Mouse (Mus musculus) heart, embryonic 12.5 days (tissue): ENCODE results near the gene Dyrk4. TPM values are rescaled to one million over a fixed set of nuclear protein-coding genes. Genes with fewer than 3 reads are reported as not detected.

ENCODE experiments used
- ATAC-seq: fragments of 200-750 bp; cut with Nextera tagmentation; 2 replicates; pipeline ENCODE4 v1.8.0; 2017; ENCODE audit warnings: moderate TSS enrichment, moderate library complexity; ENCODE audit not compliant: insufficient number of reproducible peaks, low FRiP score
- H3K27ac ChIP-seq: fragments of 300-500 bp; sonication (generic); 2 replicates; pipeline ENCODE4 v1.5.1; 2016; ENCODE audit warnings: mild to moderate bottlenecking, moderate library complexity; ENCODE audit not compliant: poor library complexity, severe bottlenecking
- H3K27me3 ChIP-seq: fragments of 300-500 bp; sonication (generic); replicated peaks from 2 replicates; pipeline ENCODE4 v1.6.1; 2016; ENCODE audit warnings: mild to moderate bottlenecking, moderate library complexity
- H3K36me3 ChIP-seq: fragments of 300-500 bp; sonication (generic); 2 replicates; pipeline ENCODE4 v1.6.1; 2016; ENCODE audit warnings: mild to moderate bottlenecking, moderate library complexity
- H3K4me1 ChIP-seq: fragments of 300-500 bp; sonication (generic); replicated peaks from 2 replicates; pipeline ENCODE4 v1.6.1; 2016; ENCODE audit warnings: mild to moderate bottlenecking
- H3K4me2 ChIP-seq: fragments of 300-500 bp; sonication (generic); 2 replicates; pipeline ENCODE4 v1.6.1; 2016; ENCODE audit warnings: mild to moderate bottlenecking, moderate library complexity
- H3K4me3 ChIP-seq: fragments of 300-500 bp; sonication (generic); 2 replicates; pipeline ENCODE4 v1.5.1; 2016; ENCODE audit warnings: mild to moderate bottlenecking
- H3K9ac ChIP-seq: fragments of 300-500 bp; sonication (generic); 2 replicates; pipeline ENCODE4 v1.6.1; 2016; ENCODE audit warnings: mild to moderate bottlenecking, moderate library complexity
- H3K9me3 ChIP-seq: fragments of 300-500 bp; sonication (generic); replicated peaks from 2 replicates; pipeline ENCODE4 v1.6.1; 2016; ENCODE audit warnings: mild to moderate bottlenecking, moderate library complexity
- WGBS: fragments of 180-500 bp; shearing (Covaris S2); methylation state at CpG from one replicate; pipeline ENCODE4 v1.1.7; 2016; 5-methylcytosine and 5-hydroxymethylcytosine counted together
- polyA plus RNA-seq: library from polyadenylated mRNA; unstranded; fragments of >200 nt; fragmentation: Nextera tagmentation; extraction: Ambion mirVana; gene quantifications from 2 replicates; pipeline ENCODE4 v1.2.1, GENCODE M21; 2016

The Dyrk4 gene
- polyA plus RNA-seq = 0.17 TPM in 1 of 2 replicates, not detected in the other

DNA sequence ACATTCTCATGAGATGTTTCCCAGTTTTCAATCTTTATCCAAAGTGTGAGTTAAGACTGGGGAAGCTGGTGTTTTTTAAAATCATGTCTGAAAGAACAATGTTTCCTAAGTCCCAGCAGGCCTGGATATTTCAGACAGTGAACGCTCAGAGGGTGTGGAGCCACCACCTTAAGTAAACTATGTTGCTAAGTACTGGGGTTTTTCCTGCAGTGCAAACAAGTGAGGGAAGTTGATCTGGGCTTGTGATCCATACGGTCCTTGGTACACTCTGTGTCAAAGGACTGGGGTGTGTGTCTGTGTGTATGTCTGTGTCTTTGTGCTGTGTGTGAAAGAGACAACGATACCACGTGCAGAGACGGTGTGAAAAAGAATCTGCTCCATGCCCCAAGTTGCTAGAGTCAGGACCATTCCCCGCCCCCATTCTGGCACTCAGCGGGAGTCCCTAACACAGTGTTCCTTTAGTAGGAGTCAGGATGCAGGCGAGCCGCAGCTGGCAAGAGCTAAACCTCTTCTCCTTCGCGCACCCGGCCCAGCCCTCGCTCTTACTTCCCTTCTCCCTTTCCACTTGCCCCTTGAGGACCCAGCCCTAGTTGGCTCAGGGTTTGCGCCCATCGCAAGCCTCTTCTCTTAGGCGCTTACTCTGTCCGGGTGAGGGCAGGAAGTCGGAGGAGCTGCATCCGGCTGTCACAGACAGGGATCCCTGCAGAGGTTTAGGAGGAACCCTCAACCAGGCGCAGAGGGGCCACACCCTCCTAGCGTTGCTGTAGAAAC is at the start of gene Dyrk4:
Dyrk4 (minus strand) TSS at position 729 of the 771 bp plus-strand sequence.
- H3K9me3 ChIP-seq = no peaks in the 10 kb centered on the region
- H3K27me3 ChIP-seq = no peaks in the 10 kb centered on the region; the same call in 1 of the 2 replicates
- H3K4me2 ChIP-seq = peak within 1 kb of the TSS; percentile 62
- peak; percentile 36; the same call in 1 of the 2 replicates for ATAC-seq
- 0 out of 2 replicates have a peak within 1 kb of the TSS, but pooled peaks have one; percentile 44 for H3K9ac ChIP-seq
- H3K36me3 ChIP-seq = peaks cover 39% of the 10 kb centered on the region
- peaks cover 4% of the 10 kb centered on the region; the same call in 1 of the 2 replicates for H3K4me1 ChIP-seq
- H3K27ac ChIP-seq = no peak within 1 kb of the TSS
- H3K4me3 ChIP-seq = peak within 1 kb of the TSS; percentile 38
- WGBS = 7% methylated on average over 21 of the region's 21 CpGs

DNA sequence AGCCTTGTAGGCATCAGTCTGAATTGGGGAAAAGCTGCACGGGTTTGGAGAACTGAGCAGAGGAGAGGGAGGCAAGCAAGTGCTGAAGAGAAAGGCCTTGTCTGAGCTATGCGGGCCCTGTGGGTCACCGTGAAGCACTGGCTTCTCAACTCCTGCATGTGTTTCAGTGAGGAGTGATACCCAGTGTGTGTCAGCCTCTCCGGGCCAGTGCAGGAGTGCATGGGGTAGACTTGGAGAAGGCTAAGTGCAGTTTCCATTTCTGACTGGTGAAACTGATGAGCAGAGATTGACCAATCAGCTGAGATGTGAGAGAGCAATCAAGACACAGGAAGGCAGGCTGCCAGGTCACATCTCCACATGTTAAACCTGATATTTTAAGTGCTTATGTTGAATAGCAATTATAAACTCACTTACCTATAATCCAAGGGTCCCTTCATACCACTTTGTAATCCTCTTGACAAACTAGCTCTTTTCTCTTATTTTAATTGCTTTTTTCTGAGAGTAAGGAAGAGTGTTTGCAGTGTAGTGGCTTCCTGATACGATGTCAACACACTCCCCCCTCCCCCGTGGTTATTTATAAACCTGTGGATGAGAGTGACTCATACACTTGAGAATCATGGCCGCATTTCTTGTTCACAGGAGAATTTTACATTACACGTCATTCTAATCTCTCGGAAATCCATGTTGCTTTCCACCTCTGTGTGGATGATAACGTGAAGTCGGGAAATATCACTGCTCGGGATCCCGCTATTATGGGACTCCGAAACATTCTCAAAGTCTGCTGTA is 44.8 kb upstream of the Dyrk4 start:
- Histone ChIP-seq H3K27ac (peak overlapping the region; percentile 76), H3K36me3 (peaks cover 10% of the 10 kb centered on the region), H3K4me3 (no peak overlapping the region), H3K4me1 (peaks cover 37% of the 10 kb centered on the region), H3K27me3 (no peaks in the 10 kb centered on the region), H3K4me2 (peak overlapping the region; percentile 24; the same call in 1 of the 2 replicates), H3K9me3 (no peaks in the 10 kb centered on the region), H3K9ac (0 out of 2 replicates have a peak overlapping the region, but pooled peaks have one; percentile 1)
- no peak for ATAC-seq
- 47% methylated on average over 14 of the region's 14 CpGs for WGBS

DNA sequence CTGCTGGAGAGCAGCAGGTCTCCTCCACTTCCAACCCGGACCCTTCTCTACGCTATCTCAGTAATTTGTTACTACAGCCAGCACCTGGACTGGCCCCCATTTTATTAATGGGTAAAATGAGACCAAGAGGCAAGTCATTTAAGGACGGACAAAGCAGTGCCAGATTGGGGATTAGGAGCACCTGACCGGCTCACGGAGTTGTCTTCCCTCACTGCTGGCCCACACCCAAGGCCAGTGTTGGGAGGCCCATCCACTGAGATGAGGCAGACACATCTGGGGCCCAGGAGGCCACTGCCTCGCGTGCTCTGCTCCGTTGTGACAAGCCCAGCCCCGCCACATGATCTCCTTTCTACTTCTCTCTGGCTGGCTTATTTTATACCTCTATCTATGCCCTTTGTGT is 41.8 kb upstream of the Dyrk4 start:
- Histone ChIP-seq H3K9ac (no peak overlapping the region), H3K4me3 (no peak overlapping the region), H3K4me2 (no peak overlapping the region), H3K27me3 (no peaks in the 10 kb centered on the region), H3K4me1 (peaks cover 26% of the 10 kb centered on the region), H3K9me3 (no peaks in the 10 kb centered on the region), H3K27ac (no peak overlapping the region), H3K36me3 (peaks cover 14% of the 10 kb centered on the region)
- 79% methylated on average over 9 of the region's 9 CpGs for WGBS
- ATAC-seq = no peak

DNA sequence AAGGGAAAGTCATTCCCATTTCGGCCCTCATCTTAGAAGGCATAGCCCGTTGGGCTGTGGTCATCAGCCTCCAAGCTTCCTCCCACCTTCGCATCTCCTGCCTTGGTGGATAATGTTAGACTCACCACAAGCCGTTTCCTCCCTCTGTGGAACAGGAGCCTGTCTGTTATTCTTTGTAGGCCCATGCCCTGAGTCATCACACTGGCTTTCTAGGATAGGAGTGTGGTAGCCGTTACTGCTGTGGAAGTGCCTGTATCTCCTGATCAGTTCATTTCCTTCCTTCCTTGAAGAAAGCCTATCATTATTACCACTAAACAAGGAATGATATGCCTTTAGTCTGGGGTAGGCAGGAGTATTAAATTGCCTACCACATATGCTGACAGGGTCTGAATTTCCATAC is 41.1 kb upstream of the Dyrk4 start:
- WGBS = 64% methylated on average over 5 of the region's 5 CpGs
- no peak overlapping the region for H3K9ac ChIP-seq
- ATAC-seq = no peak

DNA sequence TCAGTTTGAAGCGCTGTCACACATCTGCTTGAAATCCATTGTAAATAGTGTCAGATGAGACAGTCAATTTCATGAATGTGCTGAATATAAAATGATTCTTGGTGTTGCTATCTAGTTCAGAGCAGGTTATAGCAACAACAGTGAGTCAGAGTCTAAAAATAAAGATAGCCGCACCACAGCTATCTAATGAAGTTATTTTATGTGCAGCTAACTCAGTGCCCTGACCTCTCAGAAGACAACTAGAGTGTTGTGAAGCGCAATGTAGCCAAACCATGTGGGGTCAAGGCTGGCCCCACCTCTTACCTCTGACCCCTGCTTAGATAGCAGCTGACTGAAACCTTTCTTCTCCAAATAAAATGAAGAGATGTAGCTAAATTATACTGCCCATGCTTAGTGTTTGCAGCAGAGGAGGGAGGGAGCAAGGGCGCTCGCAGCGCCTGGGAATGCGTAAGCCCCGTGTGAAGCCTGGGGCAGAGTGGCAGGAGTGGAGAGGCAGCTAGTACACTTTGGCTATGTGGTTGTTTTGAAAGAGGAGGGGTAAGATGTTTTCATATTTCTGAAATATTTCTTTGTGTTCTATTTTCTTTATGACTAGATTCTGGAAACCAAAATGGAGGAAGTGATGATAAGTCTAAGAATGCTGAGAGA is 39.9 kb upstream of the Dyrk4 start:
- Histone ChIP-seq H3K4me2 (no peak overlapping the region), H3K4me3 (no peak overlapping the region), H3K9ac (no peak overlapping the region), H3K36me3 (peaks cover 25% of the 10 kb centered on the region), H3K9me3 (no peaks in the 10 kb centered on the region), H3K27me3 (no peaks in the 10 kb centered on the region), H3K27ac (peak overlapping the region; percentile 65; the same call in 1 of the 2 replicates), H3K4me1 (peaks cover 19% of the 10 kb centered on the region)
- WGBS = 60% methylated on average over 8 of the region's 8 CpGs
- peak; percentile 57; the same call in 1 of the 2 replicates for ATAC-seq

More for the DNA sequence above, 41.1 kb upstream of the Dyrk4 start:
- peaks cover 14% of the 10 kb centered on the region for H3K36me3 ChIP-seq
- H3K4me2 ChIP-seq = no peak overlapping the region
- no peak overlapping the region for H3K4me3 ChIP-seq
- H3K27me3 ChIP-seq = no peaks in the 10 kb centered on the region
- peaks cover 24% of the 10 kb centered on the region for H3K4me1 ChIP-seq
- H3K27ac ChIP-seq = no peak overlapping the region
- H3K9me3 ChIP-seq = no peaks in the 10 kb centered on the region

DNA sequence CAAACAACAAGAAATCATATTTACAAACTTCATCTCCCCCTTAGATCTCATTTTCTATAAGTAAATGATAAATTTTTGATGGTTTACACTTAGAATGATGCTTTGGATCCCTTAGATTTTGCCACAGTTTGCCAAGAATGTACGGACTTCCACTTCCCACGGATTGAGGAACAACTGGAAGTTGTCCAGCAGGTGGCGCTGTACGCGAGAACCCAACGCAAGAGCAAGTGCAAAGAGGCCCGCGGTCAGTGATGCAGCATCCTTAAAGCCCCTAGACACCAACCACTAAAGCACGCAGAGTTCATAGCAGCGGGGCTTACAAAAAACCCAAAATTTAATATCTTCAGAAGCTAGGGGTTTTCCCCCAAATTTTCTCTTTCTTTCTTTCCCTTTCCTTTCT is 34.1 kb upstream of the Dyrk4 start:
- no peak overlapping the region for H3K4me3 ChIP-seq
- no peak overlapping the region for H3K9ac ChIP-seq
- peaks cover 33% of the 10 kb centered on the region for H3K36me3 ChIP-seq
- H3K9me3 ChIP-seq = no peaks in the 10 kb centered on the region
- no peak for ATAC-seq
- H3K27me3 ChIP-seq = no peaks in the 10 kb centered on the region
- H3K4me1 ChIP-seq = no peaks in the 10 kb centered on the region
- H3K27ac ChIP-seq = no peak overlapping the region
- WGBS = 11% methylated on average over 10 of the region's 10 CpGs
- H3K4me2 ChIP-seq = no peak overlapping the region

DNA sequence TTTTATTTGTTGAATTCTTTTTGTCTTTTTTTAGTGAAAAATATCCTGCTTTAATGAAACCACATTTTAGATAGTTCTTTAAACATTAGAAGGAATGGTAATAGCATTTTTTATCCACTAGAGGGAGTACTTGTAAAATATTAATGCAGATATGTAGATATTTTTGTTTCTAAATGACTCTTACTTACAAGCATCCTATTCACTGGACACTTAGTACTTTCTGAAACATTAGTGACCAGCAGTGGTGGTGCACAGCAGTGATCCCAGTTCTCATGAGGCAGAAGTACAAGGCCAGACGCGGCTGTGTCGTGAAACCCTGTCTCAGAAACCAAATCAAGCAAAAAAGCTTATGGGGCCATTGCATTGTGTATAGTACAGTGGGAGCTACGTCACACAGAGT is 26.7 kb upstream of the Dyrk4 start:
- Histone ChIP-seq H3K9me3 (no peaks in the 10 kb centered on the region), H3K4me1 (no peaks in the 10 kb centered on the region), H3K4me3 (no peak overlapping the region), H3K27me3 (no peaks in the 10 kb centered on the region), H3K9ac (no peak overlapping the region), H3K36me3 (peaks cover 41% of the 10 kb centered on the region), H3K4me2 (no peak overlapping the region), H3K27ac (no peak overlapping the region)
- no peak for ATAC-seq
- 94% methylated on average over 4 of the region's 4 CpGs for WGBS

DNA sequence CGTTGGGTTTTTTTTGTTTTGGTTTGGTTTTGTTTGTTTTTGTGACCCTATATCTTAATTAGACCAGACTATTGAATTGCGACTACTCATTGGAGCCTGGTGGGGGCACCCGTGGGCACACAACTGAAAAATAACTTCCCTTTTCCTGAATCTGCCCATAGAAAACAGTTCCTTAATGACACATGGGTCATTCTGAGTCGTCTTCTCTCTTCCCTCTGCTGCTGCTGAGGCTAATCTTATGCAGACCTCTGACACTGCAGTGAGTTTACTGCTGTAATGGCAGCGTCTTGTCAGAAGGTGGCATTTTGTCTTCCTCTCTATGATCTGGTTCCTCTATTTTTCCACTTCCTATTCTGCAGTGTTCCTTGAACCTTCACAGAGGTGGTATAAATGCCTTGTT is 18.8 kb upstream of the Dyrk4 start:
- H3K27ac ChIP-seq = no peak overlapping the region
- peaks cover 27% of the 10 kb centered on the region for H3K4me1 ChIP-seq
- 5% methylated on average over 5 of the region's 5 CpGs for WGBS
- H3K4me3 ChIP-seq = peak overlapping the region; percentile 76
- ATAC-seq = no peak
- H3K9me3 ChIP-seq = no peaks in the 10 kb centered on the region
- H3K9ac ChIP-seq = peak overlapping the region; percentile 53; the same call in 1 of the 2 replicates
- H3K36me3 ChIP-seq = peaks cover 18% of the 10 kb centered on the region
- H3K4me2 ChIP-seq = peak overlapping the region; percentile 98
- H3K27me3 ChIP-seq = no peaks in the 10 kb centered on the region

DNA sequence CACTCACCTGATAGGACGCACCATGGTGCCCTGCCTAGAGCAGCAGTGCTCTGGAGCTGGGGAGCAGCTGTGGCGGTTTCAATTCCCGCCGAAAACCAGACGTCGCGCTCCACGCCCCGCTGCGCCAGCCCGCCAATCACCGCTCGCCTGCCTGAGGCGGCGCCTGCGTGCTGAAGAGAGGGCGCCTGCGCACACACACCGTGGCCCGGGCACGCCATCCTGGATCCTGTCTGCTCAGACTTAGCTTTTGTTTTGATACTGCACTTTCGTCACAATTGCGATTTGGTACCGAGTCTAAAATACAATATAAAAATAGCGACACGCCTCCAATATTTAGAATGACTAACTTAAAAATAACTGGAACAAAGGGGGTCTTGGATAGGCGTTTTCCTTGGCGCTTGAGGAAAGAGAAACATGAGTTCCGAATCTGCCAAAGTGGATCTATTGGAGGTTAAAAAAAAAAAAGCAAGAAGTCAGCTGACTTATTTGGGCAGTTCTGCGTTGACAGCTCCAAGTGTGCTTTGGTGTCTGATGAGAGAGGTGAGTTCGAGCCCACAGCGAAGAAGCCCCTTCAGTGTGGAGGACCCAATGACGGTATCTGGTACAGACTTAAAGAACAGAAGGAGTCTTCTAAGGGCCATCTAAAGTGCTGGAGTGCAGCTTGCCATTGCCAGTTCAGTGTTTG is 18.0 kb upstream of the Dyrk4 start, which contains the start of the genes Rad51ap1 and D6Wsu163e:
Rad51ap1 (minus strand) TSS at position 101 of the 685 bp plus-strand sequence.
D6Wsu163e (plus strand) TSS at position 476 of the 685 bp plus-strand sequence.
- Histone ChIP-seq H3K36me3 (peaks cover 11% of the 10 kb centered on the region), H3K4me2 (peak within 1 kb of the TSS; percentile 98), H3K27me3 (no peaks in the 10 kb centered on the region), H3K9me3 (no peaks in the 10 kb centered on the region), H3K4me3 (peak within 1 kb of the TSS; percentile 76), H3K27ac (no peak within 1 kb of the TSS), H3K4me1 (peaks cover 27% of the 10 kb centered on the region), H3K9ac (peak within 1 kb of the TSS; percentile 89)
- WGBS = under 1% methylated on average over 33 of the region's 33 CpGs
- ATAC-seq = peak; percentile 98

DNA sequence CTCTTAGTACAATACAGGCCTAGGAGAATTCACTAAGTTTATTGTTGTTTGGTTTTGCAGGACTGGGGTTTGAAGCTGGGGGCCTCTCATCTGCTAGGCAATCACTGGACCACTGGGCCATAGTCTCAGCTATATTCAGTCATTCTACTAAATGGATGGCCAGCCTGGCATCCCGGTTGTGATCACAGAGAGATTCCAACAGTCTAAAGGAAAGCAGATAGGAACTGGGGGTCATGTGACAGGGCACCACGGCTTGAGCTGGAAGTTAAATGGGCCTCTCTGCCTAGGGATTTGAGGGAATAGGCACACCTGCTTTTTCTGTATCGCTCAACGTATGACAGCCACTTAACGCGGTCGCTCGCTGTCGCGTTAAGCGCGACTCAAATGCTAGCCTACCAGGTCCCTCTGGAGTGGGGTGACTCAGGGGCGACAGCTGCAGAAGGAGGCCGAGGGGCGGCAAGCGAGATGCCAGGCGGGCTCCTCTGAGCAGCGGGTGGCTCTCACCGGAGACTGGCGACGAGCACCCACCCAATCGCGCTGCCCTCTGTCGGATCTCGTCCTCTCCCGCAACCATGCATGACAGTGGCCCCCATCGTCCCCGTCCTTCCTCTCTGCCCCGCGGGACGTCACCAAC is 17.3 kb upstream of the Dyrk4 start:
- Histone ChIP-seq H3K9me3 (no peaks in the 10 kb centered on the region), H3K4me3 (peak overlapping the region; percentile 76), H3K27me3 (no peaks in the 10 kb centered on the region), H3K9ac (peak overlapping the region; percentile 89), H3K4me2 (peak overlapping the region; percentile 98), H3K27ac (no peak overlapping the region), H3K36me3 (peaks cover 12% of the 10 kb centered on the region), H3K4me1 (peaks cover 27% of the 10 kb centered on the region)
- no peak for ATAC-seq
- under 1% methylated on average over 31 of the region's 31 CpGs for WGBS
